Mouse (Mus musculus) limb, embryonic 12.5 days (tissue): Measurements from ENCODE around the gene Rslcan18. TPM values are rescaled to one million over a fixed set of nuclear protein-coding genes. Genes with fewer than 3 reads are reported as not detected.

Experiments used
- polyA plus RNA-seq: library from polyadenylated mRNA; unstranded; fragments of >200 nt; fragmentation: Nextera tagmentation; extraction: Ambion mirVana; gene quantifications from 2 replicates; pipeline ENCODE4 v1.2.1, GENCODE M21; 2016

Rslcan18 gene
- polyA plus RNA-seq, 1 experiment from 2014 or later: 0.29 TPM

Other genes starting within 250 kb of the Rslcan18 start
- 0.90 and 1.0 TPM in 2 replicates for gene Gm10767, start 211.3 kb downstream of the Rslcan18 start, polyA plus RNA-seq
- gene Zfp712, start 55.1 kb downstream of the Rslcan18 start, polyA plus RNA-seq: 4.3 and 4.9 TPM in 2 replicates
- 8.4 and 8.7 TPM in 2 replicates for gene Zfp708, start 18.3 kb downstream of the Rslcan18 start, polyA plus RNA-seq
- gene Gm28557, start 7.7 kb downstream of the Rslcan18 start, polyA plus RNA-seq: 2.3 and 3.1 TPM in 2 replicates
- gene Zfp759, start 5.4 kb upstream of the Rslcan18 start, polyA plus RNA-seq: 1.9 and 2.5 TPM in 2 replicates
- gene Rsl1, start 56.9 kb upstream of the Rslcan18 start, polyA plus RNA-seq: 7.6 and 8.1 TPM in 2 replicates
- 2.1 and 2.7 TPM in 2 replicates for gene Zfp455, start 78.2 kb upstream of the Rslcan18 start, polyA plus RNA-seq
- 1.5 and 2.0 TPM in 2 replicates for gene Zfp458, start 162.2 kb upstream of the Rslcan18 start, polyA plus RNA-seq
- 0.47 and 0.58 TPM in 2 replicates for gene Zfp457, start 190.2 kb upstream of the Rslcan18 start, polyA plus RNA-seq
- gene Zfp595, start 216.3 kb upstream of the Rslcan18 start, polyA plus RNA-seq: 1.9 and 3.0 TPM in 2 replicates
- not detected in 2 replicates for gene Gm28044, start 244.3 kb upstream of the Rslcan18 start, polyA plus RNA-seq
- gene Zfp953, start 244.3 kb upstream of the Rslcan18 start, polyA plus RNA-seq: 1.2 and 1.3 TPM in 2 replicates